Mouse (Mus musculus) kidney, postnatal 4 days (tissue): ENCODE measurements around the gene Glrb.

ENCODE experiments used
- DNase-seq, 2 experiments: peaks; one replicate each; pipeline ENCODE4 v3.0.0; 2021; ENCODE audit warnings: mixed read lengths in 2 of 2

Glrb gene

GRCm38 (mm10) chr3:80818619-80819018 is 94.8 kb downstream of the Glrb start:
- DNase-seq = no peak

DNA sequence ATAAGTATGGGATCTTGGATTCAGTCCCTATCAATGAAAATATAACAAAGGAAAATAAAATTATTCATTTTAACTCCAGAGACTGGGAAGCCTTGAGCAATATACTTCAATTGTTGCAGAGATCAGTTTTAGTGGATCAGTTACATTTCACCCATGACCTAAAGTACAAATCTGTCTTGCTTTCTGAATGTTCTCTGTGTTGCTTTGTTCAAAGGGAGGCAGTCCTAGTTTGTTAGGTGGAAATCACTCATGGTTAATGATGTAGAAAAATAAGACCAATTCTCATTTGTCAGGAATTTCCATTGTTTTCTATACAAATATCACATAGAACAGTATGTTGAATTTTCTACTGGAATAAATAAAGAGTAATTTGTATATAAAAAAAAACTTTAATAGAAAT is 99.7 kb downstream of the Glrb start:
- no peak for DNase-seq

DNA sequence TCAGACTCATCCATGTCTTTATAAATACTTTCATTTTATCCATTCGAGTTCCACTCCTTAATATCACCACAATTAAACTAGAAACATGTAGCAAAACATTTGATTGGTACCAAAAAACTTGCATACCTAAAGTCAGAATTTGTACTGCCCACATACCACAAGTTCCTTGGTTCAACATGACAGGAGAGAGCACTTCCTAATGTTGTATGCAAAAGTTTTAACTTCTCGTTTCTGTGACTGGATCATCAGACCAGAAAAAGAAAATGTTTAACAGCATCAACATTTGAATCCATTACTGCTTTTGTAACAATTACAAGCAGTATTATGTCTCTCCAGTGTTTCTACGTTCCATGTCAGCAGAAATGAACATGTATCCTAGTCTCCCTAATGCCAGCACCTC is 101.2 kb downstream of the Glrb start:
- DNase-seq = no peak

DNA sequence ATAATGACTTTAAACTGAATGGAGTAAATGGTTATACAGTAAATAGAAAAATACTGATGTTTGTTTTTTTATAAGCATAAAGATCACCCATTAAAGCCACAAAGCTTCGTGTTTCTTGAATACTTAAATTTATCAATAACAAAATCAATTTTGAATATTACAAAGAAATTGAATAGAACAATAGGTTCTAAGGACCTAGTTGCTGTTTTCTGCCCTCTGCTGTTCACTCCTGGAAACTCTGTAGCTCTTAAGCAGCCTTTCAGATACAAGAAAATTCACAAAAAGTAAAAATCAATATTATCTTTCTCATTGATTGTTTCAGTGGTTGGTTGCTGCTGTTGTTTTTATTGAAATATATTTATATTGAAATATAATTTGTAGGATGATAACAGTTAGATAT is 108.1 kb downstream of the Glrb start:
- peak; percentile 6 to 14 for DNase-seq

GRCm38 (mm10) chr3:80803811-80804210 is 109.6 kb downstream of the Glrb start:
- DNase-seq = no peak

GRCm38 (mm10) chr3:80803211-80803610 is 110.2 kb downstream of the Glrb start:
- DNase-seq = no peak

- DNase-seq = peak; percentile 93 to 94
Measured at GRCm38 (mm10) chr3:80802596-80803081, 110.8 kb downstream of the Glrb start, which contains the start of gene Gria2. Gria2 (minus strand) TSS chr3:80802835.

GRCm38 (mm10) chr3:80801827-80802310 is 111.6 kb downstream of the Glrb start:
- DNase-seq = no peak

DNA sequence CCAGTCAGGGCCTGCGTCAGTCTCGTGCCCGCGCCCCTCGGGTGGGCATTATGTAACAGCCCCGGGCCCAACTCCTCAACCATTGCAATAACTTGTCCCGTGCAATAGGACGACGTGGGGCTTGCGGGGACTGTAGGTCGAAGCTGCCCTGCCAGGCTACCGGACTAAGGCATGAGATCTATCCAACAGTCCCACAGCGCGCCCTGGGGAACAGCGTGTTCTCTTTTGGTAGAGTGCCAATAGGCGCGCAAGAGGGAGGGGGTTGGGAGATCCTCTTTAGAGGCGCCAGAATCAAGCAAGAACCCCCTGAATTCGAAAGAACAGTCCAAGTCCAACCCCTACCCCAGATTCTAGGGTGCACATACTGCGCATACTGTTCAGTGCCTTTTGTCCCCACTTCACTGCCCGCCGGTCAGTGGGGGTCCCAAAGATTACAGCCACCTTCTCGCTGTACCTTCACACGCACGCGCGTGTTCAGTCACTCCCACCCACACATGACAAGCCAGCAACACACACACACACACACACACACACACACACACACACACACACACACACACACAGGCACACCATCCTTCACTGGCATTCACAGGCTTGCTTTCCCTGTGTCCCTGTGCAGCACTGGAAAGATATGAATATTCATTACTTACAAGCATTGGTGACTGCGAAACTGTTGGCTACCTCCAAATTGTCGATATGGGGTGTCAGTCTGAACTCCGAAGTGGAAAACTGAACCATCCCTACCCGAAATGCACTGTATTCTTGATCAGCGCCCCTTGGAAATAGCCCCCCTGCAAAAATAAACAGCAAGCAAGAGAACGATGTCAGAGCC is 112.2 kb downstream of the Glrb start:
- DNase-seq = peak; percentile 16 to 28

GRCm38 (mm10) chr3:80800299-80800994 is 113.0 kb downstream of the Glrb start:
- DNase-seq = peak; percentile 33 to 57

- no peak for DNase-seq
Measured at GRCm38 (mm10) chr3:80797935-80798334, 115.5 kb downstream of the Glrb start.

DNA sequence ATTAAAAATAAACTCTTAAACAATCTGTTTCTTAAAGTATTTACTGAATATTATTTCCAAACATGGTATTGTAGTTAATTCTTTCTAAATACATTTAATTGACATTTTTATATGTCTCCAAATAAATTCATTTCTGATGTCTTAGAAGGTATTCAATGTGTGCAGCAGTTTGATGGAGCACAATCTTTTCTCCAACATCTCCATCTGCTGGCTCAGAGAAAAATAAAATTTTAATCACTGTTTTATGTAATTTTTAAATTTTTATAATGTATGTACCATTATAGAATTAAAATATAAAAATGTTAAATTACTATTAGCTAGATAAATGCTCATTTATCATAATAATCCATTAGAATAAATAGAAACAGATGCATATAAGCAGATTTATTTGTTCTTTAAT is 116.7 kb downstream of the Glrb start:
- DNase-seq = no peak

DNA sequence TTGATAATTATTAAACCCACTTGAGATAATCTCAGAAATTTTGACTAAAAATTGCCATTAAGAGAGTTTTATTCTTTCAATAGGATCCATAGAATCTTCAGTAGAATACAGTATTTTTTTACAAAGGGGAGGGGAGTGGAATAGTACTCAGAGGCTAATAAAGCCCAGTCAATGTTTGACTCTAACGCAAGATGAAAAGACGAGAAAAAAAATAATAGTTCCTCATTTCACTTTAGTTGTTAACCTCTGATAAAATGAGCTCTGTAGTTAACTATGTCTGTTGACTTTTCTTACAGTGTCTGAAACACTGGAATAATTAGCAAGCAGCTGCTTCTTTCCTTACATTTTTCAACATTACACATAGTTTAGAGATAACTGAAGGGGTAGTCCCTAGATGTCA is 118.2 kb downstream of the Glrb start:
- DNase-seq = no peak
